Mouse (Mus musculus) heart, embryonic 11.5 days (tissue): ENCODE results near the gene Casp6. TPM values are rescaled to one million over a fixed set of nuclear protein-coding genes. Genes with fewer than 3 reads are reported as not detected.

Experiments
- ATAC-seq: fragments of 200-750 bp; cut with Nextera tagmentation; replicated peaks from 2 replicates; pipeline ENCODE4 v1.8.0; 2017; ENCODE audit warnings: moderate library complexity; ENCODE audit not compliant: insufficient number of reproducible peaks, low FRiP score, low TSS enrichment
- H3K27ac ChIP-seq: fragments of 300-500 bp; sonication (generic); 2 replicates; pipeline ENCODE4 v1.5.1; 2014; ENCODE audit warnings: mild to moderate bottlenecking, low read depth, low read length
- H3K27me3 ChIP-seq: fragments of 300-500 bp; sonication (generic); 2 replicates; pipeline ENCODE4 v1.6.1; 2014; ENCODE audit warnings: mild to moderate bottlenecking, low read length, mixed read lengths; ENCODE audit not compliant: control insufficient read depth, insufficient read depth
- H3K36me3 ChIP-seq: fragments of 300-500 bp; sonication (generic); 2 replicates; pipeline ENCODE4 v1.6.1; 2014; ENCODE audit warnings: mild to moderate bottlenecking, low read length, moderate library complexity, mixed read lengths; ENCODE audit not compliant: control insufficient read depth, insufficient read depth
- H3K4me1 ChIP-seq: fragments of 300-500 bp; sonication (generic); 2 replicates; pipeline ENCODE4 v1.6.1; 2014; ENCODE audit warnings: low read length; ENCODE audit not compliant: control insufficient read depth, insufficient read depth
- H3K4me2 ChIP-seq: fragments of 300-500 bp; sonication (generic); 2 replicates; pipeline ENCODE4 v1.6.1; 2014; ENCODE audit warnings: mild to moderate bottlenecking, moderate library complexity
- H3K4me3 ChIP-seq: fragments of 300-500 bp; sonication (generic); 2 replicates; pipeline ENCODE4 v1.5.1; 2014; ENCODE audit warnings: low read depth, low read length
- H3K9ac ChIP-seq: fragments of 300-500 bp; sonication (generic); 2 replicates; pipeline ENCODE4 v1.6.1; 2014; ENCODE audit warnings: mild to moderate bottlenecking, low read depth, low read length, moderate library complexity
- H3K9me3 ChIP-seq: fragments of 300-500 bp; sonication (generic); replicated peaks from 2 replicates; pipeline ENCODE4 v1.6.1; 2016; ENCODE audit warnings: low read length; ENCODE audit not compliant: control insufficient read depth
- WGBS: fragments of 180-500 bp; shearing (Covaris S2); extraction: QIAGEN DNeasy Blood & Tissue Kit; methylation state at CpG from one replicate; pipeline ENCODE4 v1.1.7; 2014; ENCODE audit not compliant: insufficient replicate concordance; 5-methylcytosine and 5-hydroxymethylcytosine counted together
- polyA plus RNA-seq: library from polyadenylated mRNA; unstranded; fragments of >200 nt; fragmentation: Nextera tagmentation; extraction: Ambion mirVana; gene quantifications from 2 replicates; pipeline ENCODE4 v1.2.1, GENCODE M21; 2014

Gene Casp6
- polyA plus RNA-seq, 1 experiment from 2014 or later: 86.7 TPM

DNA sequence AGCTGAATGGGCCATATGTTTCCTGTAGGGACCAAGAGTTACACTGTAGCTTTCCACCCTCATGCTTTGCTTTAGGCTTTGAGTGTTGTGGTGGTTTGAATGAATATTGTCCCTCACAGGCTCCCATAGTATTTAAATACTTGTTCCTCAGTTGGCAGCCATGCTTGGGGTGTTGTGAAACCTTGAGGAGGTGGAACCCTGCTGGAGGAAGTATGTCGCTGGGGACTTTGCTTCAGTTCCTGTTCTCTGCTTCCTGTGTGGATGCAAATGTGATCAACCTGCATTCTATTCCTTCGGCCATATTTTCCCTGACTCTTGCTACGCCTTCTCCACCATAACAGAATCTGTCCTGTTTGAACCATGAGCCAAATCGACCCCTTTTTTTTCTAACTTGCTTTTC is 52.1 kb downstream of the Casp6 start:
- H3K36me3 ChIP-seq: no peaks in the 10 kb centered on the region
- 85% methylated on average over 4 of the region's 4 CpGs for WGBS
- no peaks in the 10 kb centered on the region for H3K9me3 ChIP-seq
- no peak overlapping the region for H3K27ac ChIP-seq
- no peak overlapping the region for H3K9ac ChIP-seq
- ATAC-seq: no peak
- H3K4me2 ChIP-seq: no peak overlapping the region
- H3K4me1 ChIP-seq: no peaks in the 10 kb centered on the region
- no peak overlapping the region for H3K4me3 ChIP-seq
- no peaks in the 10 kb centered on the region for H3K27me3 ChIP-seq

DNA sequence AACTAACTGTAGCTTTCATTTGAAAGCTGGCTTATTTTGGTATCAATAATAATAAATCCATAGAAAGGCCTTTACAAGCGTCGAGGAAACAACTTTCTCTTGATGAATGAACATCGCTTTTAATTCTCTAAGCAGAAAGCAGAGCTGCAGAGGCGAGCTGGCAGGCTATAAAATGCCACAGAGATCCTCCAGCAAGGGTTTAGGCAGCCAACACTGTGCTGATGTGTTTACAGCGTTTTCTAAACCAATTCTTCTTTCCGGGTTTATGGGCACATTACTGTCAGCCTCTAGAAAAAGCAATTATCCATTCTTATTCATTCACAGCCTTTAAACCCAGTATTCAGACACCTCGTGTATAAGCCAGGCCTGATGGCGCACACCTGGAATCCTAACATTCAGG is 61.3 kb downstream of the Casp6 start:
- 82% methylated on average over 8 of the region's 8 CpGs for WGBS

More for the DNA sequence above, 61.3 kb downstream of the Casp6 start:
- Histone ChIP-seq H3K27me3 (no peaks in the 10 kb centered on the region), H3K36me3 (no peaks in the 10 kb centered on the region), H3K27ac (no peak overlapping the region), H3K9ac (no peak overlapping the region), H3K9me3 (no peaks in the 10 kb centered on the region), H3K4me3 (no peak overlapping the region), H3K4me1 (no peaks in the 10 kb centered on the region), H3K4me2 (no peak overlapping the region)
- ATAC-seq: no peak

Other genes starting within 250 kb of the Casp6 start
- gene Egf, start 146.1 kb upstream of the Casp6 start, polyA plus RNA-seq: 0.79 and 1.4 TPM in 2 replicates
- not detected in 2 replicates for gene Lrit3, start 97.4 kb upstream of the Casp6 start, polyA plus RNA-seq
- gene Rrh, start 78.8 kb upstream of the Casp6 start, polyA plus RNA-seq: not detected in 2 replicates
- gene Gar1, start 70.0 kb upstream of the Casp6 start, polyA plus RNA-seq: 24.3 and 27.7 TPM in 2 replicates
- 1.3 and 2.8 TPM in 2 replicates for gene Cfi, start 65.5 kb upstream of the Casp6 start, polyA plus RNA-seq
- 58.8 and 61.0 TPM in 2 replicates for gene Pla2g12a, start 22.8 kb upstream of the Casp6 start, polyA plus RNA-seq
- 4.2 and 4.3 TPM in 2 replicates for gene Mcub, start 68.8 kb downstream of the Casp6 start, polyA plus RNA-seq
- gene Sec24b, start 160.1 kb downstream of the Casp6 start, polyA plus RNA-seq: 27.1 and 27.9 TPM in 2 replicates
- gene Col25a1, start 230.1 kb downstream of the Casp6 start, polyA plus RNA-seq: 2.7 and 3.0 TPM in 2 replicates